Mouse (Mus musculus) erythroblast, embryonic 14.5 days (primary cell): ENCODE data around the gene Dtnb.

Experiments
- GATA1 ChIP-seq: IDR thresholded peaks from 2 replicates; pipeline ENCODE4 v1.6.1; 2012; ENCODE audit warnings: low read length, inconsistent platforms, mixed read lengths
- TAL1 ChIP-seq: IDR thresholded peaks from 3 replicates; pipeline ENCODE4 v1.6.1; 2012; ENCODE audit warnings: low read length, inconsistent platforms, mixed read lengths

DNA sequence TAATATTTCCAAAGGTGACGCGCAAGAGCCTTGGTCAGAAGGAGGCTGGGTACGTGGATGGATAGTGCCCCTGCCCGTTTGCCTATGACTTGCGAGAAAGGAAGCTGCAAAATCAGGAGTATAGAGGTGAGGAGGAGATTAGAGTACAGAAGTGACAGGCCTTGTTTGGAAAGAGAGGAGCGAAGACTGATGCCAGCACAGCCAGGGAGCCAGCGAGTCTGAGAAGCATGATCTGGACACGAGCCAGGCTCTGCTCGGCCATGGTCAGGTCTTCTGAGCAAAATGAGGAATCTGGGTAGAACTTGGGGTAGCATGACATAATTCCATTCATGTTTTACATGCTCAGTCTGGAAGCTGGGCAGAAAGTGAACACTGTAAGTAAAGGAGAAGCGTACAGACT lies 85.6 kb downstream of the Dtnb start:
- TF ChIP-seq GATA1 (no peak), TAL1 (no peak)
